Mouse (Mus musculus): Measurements from ENCODE around the gene Insl3. TPM values are rescaled to one million over a fixed set of nuclear protein-coding genes. Genes with fewer than 3 reads are reported as not detected.
"Not testable (repeated sequence)": the region's sequence is repeated elsewhere in the genome, so short reads cannot be mapped to it uniquely, and the experiment has no call there.

Insl3 gene
- polyA plus RNA-seq, 1 experiment from 2014 or later: 2.0 TPM

GRCm38 (mm10) chr8:71717096-71717495 is 28.1 kb downstream of the Insl3 start:
- no peak for ATAC-seq (ENCODE audit: insufficient read depth, low FRiP score, low read depth)
- H3K4me1 ChIP-seq: 0 out of 2 replicates have a peak, but pooled peaks cover 3% of the 10 kb centered on the region
- no peak overlapping the region for H3K9ac ChIP-seq
- no peak overlapping the region for H3K4me2 ChIP-seq
- no peaks in the 10 kb centered on the region for H3K27me3 ChIP-seq (replicated peaks)
- WGBS: 75% methylated on average over 12 of the region's 12 CpGs
- no peaks in the 10 kb centered on the region for H3K9me3 ChIP-seq
- no peak overlapping the region for H3K4me3 ChIP-seq (replicated peaks)
- no peak overlapping the region for H3K27ac ChIP-seq
- no peaks in the 10 kb centered on the region for H3K36me3 ChIP-seq

- Histone ChIP-seq H3K36me3 (no peaks in the 10 kb centered on the region), H3K27me3 (replicated peaks) (no peaks in the 10 kb centered on the region), H3K4me1 (0 out of 2 replicates have a peak, but pooled peaks cover 3% of the 10 kb centered on the region), H3K4me2 (no peak overlapping the region), H3K9me3 (no peaks in the 10 kb centered on the region), H3K27ac (no peak overlapping the region), H3K4me3 (replicated peaks) (no peak overlapping the region), H3K9ac (no peak overlapping the region)
- no peak for ATAC-seq (ENCODE audit: insufficient read depth, low FRiP score, low read depth)
- 41% methylated on average over 3 of the region's 3 CpGs for WGBS
Measured at GRCm38 (mm10) chr8:71718252-71718651, 29.2 kb downstream of the Insl3 start.

- H3K27ac ChIP-seq: no peak overlapping the region
- H3K4me3 ChIP-seq (replicated peaks): no peak overlapping the region
- WGBS: 63% methylated on average over 4 of the region's 4 CpGs
- H3K9ac ChIP-seq: no peak overlapping the region
- no peaks in the 10 kb centered on the region for H3K27me3 ChIP-seq (replicated peaks)
- no peak for ATAC-seq (ENCODE audit: insufficient read depth, low FRiP score, low read depth)
- no peaks in the 10 kb centered on the region for H3K9me3 ChIP-seq
- H3K36me3 ChIP-seq: no peaks in the 10 kb centered on the region
- 0 out of 2 replicates have a peak, but pooled peaks cover 3% of the 10 kb centered on the region for H3K4me1 ChIP-seq
- no peak overlapping the region for H3K4me2 ChIP-seq
Measured at GRCm38 (mm10) chr8:71719218-71719617, 30.2 kb downstream of the Insl3 start.

- no peak overlapping the region for H3K4me3 ChIP-seq (replicated peaks)
- 43% methylated on average over 7 of the region's 7 CpGs for WGBS
- H3K27ac ChIP-seq: no peak overlapping the region
- H3K9me3 ChIP-seq: no peaks in the 10 kb centered on the region
- H3K9ac ChIP-seq: no peak overlapping the region
- peaks cover 5% of the 10 kb centered on the region for H3K4me1 ChIP-seq
- no peak overlapping the region for H3K4me2 ChIP-seq
- ATAC-seq (ENCODE audit: insufficient read depth, low FRiP score, low read depth): no peak
- H3K36me3 ChIP-seq: no peaks in the 10 kb centered on the region
- no peaks in the 10 kb centered on the region for H3K27me3 ChIP-seq (replicated peaks)
Measured at GRCm38 (mm10) chr8:71719928-71720457, 31.0 kb downstream of the Insl3 start.

- H3K4me2 ChIP-seq: no peak overlapping the region
- H3K9ac ChIP-seq: no peak overlapping the region
- H3K9me3 ChIP-seq: no peaks in the 10 kb centered on the region
- H3K4me1 ChIP-seq: peaks cover 5% of the 10 kb centered on the region
- no peak overlapping the region; the same call in 1 of the 2 replicates for H3K4me3 ChIP-seq (replicated peaks)
- H3K27me3 ChIP-seq (replicated peaks): no peaks in the 10 kb centered on the region
- ATAC-seq (ENCODE audit: insufficient read depth, low FRiP score, low read depth): peak; percentile 40; the same call in 1 of the 2 replicates
- no peak overlapping the region for H3K27ac ChIP-seq
- no peaks in the 10 kb centered on the region for H3K36me3 ChIP-seq
- 60% methylated on average over 14 of the region's 14 CpGs for WGBS
Measured at GRCm38 (mm10) chr8:71723047-71723551, 34.1 kb downstream of the Insl3 start.

- WGBS: 43% methylated on average over 4 of the region's 4 CpGs
- H3K27ac ChIP-seq: no peak overlapping the region
- H3K9ac ChIP-seq: no peak overlapping the region
- 0 out of 2 replicates have a peak overlapping the region, but pooled peaks have one; percentile 90 for H3K4me2 ChIP-seq
- H3K4me1 ChIP-seq: peaks cover 10% of the 10 kb centered on the region
- H3K27me3 ChIP-seq (replicated peaks): no peaks in the 10 kb centered on the region
- H3K36me3 ChIP-seq: no peaks in the 10 kb centered on the region
- ATAC-seq (ENCODE audit: insufficient read depth, low FRiP score, low read depth): no peak
- H3K4me3 ChIP-seq (replicated peaks): no peak overlapping the region
- no peaks in the 10 kb centered on the region for H3K9me3 ChIP-seq
Measured at GRCm38 (mm10) chr8:71724389-71724788, 35.4 kb downstream of the Insl3 start.

GRCm38 (mm10) chr8:71725122-71725924 is 36.3 kb downstream of the Insl3 start, which contains the start of gene Fcho1:
Gene Fcho1, minus strand, starts transcription at chr8:71725716.
- no peaks in the 10 kb centered on the region for H3K36me3 ChIP-seq
- H3K4me3 ChIP-seq (replicated peaks): peak within 1 kb of the TSS; percentile 61
- peak within 1 kb of the TSS; percentile 90 for H3K4me2 ChIP-seq
- H3K27ac ChIP-seq: no peak within 1 kb of the TSS
- H3K9me3 ChIP-seq: no peaks in the 10 kb centered on the region
- ATAC-seq (ENCODE audit: insufficient read depth, low FRiP score, low read depth): peak; percentile 83
- peaks cover 10% of the 10 kb centered on the region for H3K4me1 ChIP-seq
- H3K27me3 ChIP-seq (replicated peaks): no peaks in the 10 kb centered on the region
- WGBS: under 1% methylated on average over 45 of the region's 54 CpGs
- peak within 1 kb of the TSS; percentile 17 for H3K9ac ChIP-seq

GRCm38 (mm10) chr8:71728240-71728785 is 39.3 kb downstream of the Insl3 start:
- peak; percentile 40; the same call in 1 of the 2 replicates for ATAC-seq (ENCODE audit: insufficient read depth, low FRiP score, low read depth)
- no peaks in the 10 kb centered on the region for H3K27me3 ChIP-seq (replicated peaks)

GRCm38 (mm10) chr8:71728826-71729620 is 40.0 kb downstream of the Insl3 start:
- peak overlapping the region; percentile 64 for H3K4me2 ChIP-seq
- 3% methylated on average over 16 of the region's 16 CpGs for WGBS
- peaks cover 10% of the 10 kb centered on the region for H3K4me1 ChIP-seq
- no peak overlapping the region for H3K27ac ChIP-seq
- ATAC-seq (ENCODE audit: insufficient read depth, low FRiP score, low read depth): no peak
- H3K9ac ChIP-seq: no peak overlapping the region
- H3K9me3 ChIP-seq: no peaks in the 10 kb centered on the region
- H3K4me3 ChIP-seq (replicated peaks): peak overlapping the region; percentile 34; the same call in 1 of the 2 replicates
- no peaks in the 10 kb centered on the region for H3K27me3 ChIP-seq (replicated peaks)
- H3K36me3 ChIP-seq: no peaks in the 10 kb centered on the region

More at GRCm38 (mm10) chr8:71728240-71728785, 39.3 kb downstream of the Insl3 start:
- Histone ChIP-seq H3K9me3 (no peaks in the 10 kb centered on the region), H3K4me2 (peak overlapping the region; percentile 64), H3K4me3 (replicated peaks) (peak overlapping the region; percentile 34), H3K36me3 (no peaks in the 10 kb centered on the region), H3K9ac (no peak overlapping the region), H3K4me1 (peaks cover 10% of the 10 kb centered on the region), H3K27ac (peak overlapping the region; percentile 51; the same call in 1 of the 2 replicates)
- 5% methylated on average over 20 of the region's 21 CpGs for WGBS

- ATAC-seq (ENCODE audit: insufficient read depth, low FRiP score, low read depth): no peak
- 64% methylated on average over 3 of the region's 3 CpGs for WGBS
- H3K9me3 ChIP-seq: no peaks in the 10 kb centered on the region
Measured at GRCm38 (mm10) chr8:71731652-71732230, 42.7 kb downstream of the Insl3 start.

GRCm38 (mm10) chr8:71738316-71738715 is 49.3 kb downstream of the Insl3 start:
- not testable (repeated sequence) for H3K9me3 ChIP-seq; H3K4me1 ChIP-seq; H3K36me3 ChIP-seq; H3K4me3 ChIP-seq (replicated peaks); H3K27ac ChIP-seq; H3K4me2 ChIP-seq; ATAC-seq (ENCODE audit: insufficient read depth, low FRiP score, low read depth); H3K27me3 ChIP-seq (replicated peaks); H3K9ac ChIP-seq

More at GRCm38 (mm10) chr8:71731652-71732230, 42.7 kb downstream of the Insl3 start:
- Histone ChIP-seq H3K4me1 (peaks cover 5% of the 10 kb centered on the region; the same call in 1 of the 2 replicates), H3K27me3 (replicated peaks) (no peaks in the 10 kb centered on the region), H3K36me3 (no peaks in the 10 kb centered on the region), H3K9ac (no peak overlapping the region), H3K4me3 (replicated peaks) (no peak overlapping the region), H3K4me2 (no peak overlapping the region), H3K27ac (no peak overlapping the region)

Data from stomach, embryonic 15.5 days (tissue).